Mouse (Mus musculus) induced T-regulatory cell, adult 2 months (primary cell): ENCODE measurements at regions not wholly inside any gene's neighbourhood (a gene's known extent, or its start where the extent isn't known, plus 50 kb on each side); places are given as distances from the start of the nearest gene placed in this dataset.
A peak's percentile ranks its signal among the peaks of the same experiment; 100 is the strongest.

ENCODE experiments used
- DNase-seq: peaks from one replicate; pipeline ENCODE4 v3.0.0-alpha.2; 2012; ENCODE audit warnings: low read depth

DNA sequence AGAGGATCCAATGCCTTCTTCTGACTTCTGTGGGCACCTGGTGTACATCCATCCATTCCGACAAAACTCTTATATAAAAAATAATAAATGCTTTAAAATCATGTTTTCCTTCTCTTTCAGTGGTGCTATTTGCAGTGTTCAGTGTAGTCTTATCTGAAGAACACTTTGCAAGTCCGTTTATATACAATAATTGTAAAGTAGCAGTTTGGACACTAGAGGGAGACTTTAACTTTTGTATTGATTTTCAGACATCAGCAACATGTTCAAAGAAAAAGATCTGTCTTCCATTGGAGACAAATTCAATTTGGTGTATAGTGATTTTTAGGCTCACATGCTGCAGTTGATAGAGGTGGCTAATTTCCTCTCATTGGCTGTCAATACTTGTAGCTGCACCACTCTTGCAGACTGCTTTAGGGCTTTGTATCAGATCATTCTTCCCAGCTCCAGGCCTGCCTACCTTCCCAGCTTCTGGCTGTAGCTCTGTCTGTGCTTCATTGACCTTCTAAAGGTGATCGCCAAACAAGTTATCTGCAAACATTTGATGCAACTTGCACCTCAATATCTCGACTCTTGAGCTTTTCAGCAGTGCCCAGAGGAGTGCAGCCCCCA, 74.8 kb upstream of the Sult1c1 start:
- no peak for DNase-seq

DNA sequence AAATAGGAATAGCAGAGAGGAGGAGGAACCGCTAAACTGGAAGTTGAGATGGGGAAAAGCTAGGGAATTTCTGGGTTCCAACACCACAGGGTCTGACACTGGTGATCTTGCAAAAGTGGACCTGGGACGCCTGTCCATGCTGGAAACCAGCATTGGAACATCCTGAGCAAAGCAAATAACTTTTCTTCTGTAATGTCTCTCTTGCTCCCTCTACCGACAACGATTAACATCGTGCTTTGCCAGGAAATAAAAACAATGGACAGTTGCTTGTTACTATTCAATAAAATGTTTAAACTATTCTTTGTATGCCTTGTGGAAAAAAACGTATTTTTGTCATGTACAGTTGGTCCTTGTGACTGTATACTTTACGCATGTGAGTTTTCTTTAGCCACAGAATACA, 70.8 kb upstream of the Sult1c1 start:
- DNase-seq = peak; percentile 1
